ENCODE assay signal across 19 mouse cellular contexts in the genomic region with DNA sequence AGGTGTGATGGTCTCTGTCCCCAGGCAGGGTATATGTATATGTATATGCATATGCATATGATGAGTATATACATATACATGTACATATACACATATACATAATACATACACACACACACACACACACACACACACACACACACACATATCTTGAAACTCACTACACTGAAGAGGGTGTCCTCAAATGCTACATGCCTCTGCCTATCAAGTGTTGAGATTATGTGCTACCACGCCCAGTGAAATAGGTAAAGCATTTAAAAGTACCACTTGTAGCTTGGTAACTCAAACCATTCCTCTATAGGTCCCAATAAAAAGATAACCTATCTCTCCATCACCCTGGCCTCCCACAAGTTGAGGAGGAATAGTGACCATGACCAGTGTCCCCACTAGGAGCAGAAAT.
DNase-seq lines count a peak whose midpoint lies in the region; ATAC-seq and TF ChIP-seq lines count a peak whose summit lies in the region.
"Had no signal": no experiment of that assay in that cellular context is flagged by ENCODE, and none has a peak within 500 bp of the region (broad histone marks: within the 10 kb centered on the region; RNA-seq: fewer than 3 reads in every experiment).

No protein-coding gene starts in this region.

- 87% methylated on average over 1 of the region's 1 CpGs for WGBS in heart, embryonic 10.5 days
- 84% methylated on average over 1 of the region's 1 CpGs for WGBS in stomach, embryonic 14.5 days
- 82% methylated on average over 1 of the region's 1 CpGs for WGBS in stomach, postnatal 0 days
- WGBS in liver, embryonic 14.5 days (ENCODE audit: insufficient replicate concordance): 70% methylated on average over 1 of the region's 1 CpGs

- H3K36me3 ChIP-seq in heart, embryonic 10.5 days: no peaks in the 10 kb centered on the region
- no peaks in the 10 kb centered on the region for H3K36me3 ChIP-seq in stomach, embryonic 14.5 days (ENCODE audit: control insufficient read depth, insufficient read depth, low read length)
- H3K36me3 ChIP-seq in stomach, postnatal 0 days (ENCODE audit: control insufficient read depth, insufficient read depth, low read length): no peaks in the 10 kb centered on the region
- H3K36me3 ChIP-seq in liver, embryonic 14.5 days (replicated peaks; ENCODE audit: control insufficient read depth, insufficient read depth, low read depth): no peaks in the 10 kb centered on the region
- H3K36me3 ChIP-seq: embryonic facial prominence, embryonic 10.5 days; forebrain, embryonic 15.5 days; heart, embryonic 15.5 days; hindbrain, embryonic 10.5 days had no signal

- H3K4me2 ChIP-seq in stomach, embryonic 14.5 days (replicated peaks; ENCODE audit: low read depth, low read length): no peak overlapping the region
- H3K4me2 ChIP-seq in stomach, postnatal 0 days (replicated peaks; ENCODE audit: low read depth): no peak overlapping the region
- peak overlapping the region; percentile 53 for H3K4me2 ChIP-seq in liver, embryonic 14.5 days (ENCODE audit: low read depth)
- H3K4me2 ChIP-seq: forebrain, embryonic 15.5 days; heart, embryonic 15.5 days had no signal

- intact Hi-C loops in heart, postnatal 14 days (cut with DNase I): no loop called here

- no peaks in the 10 kb centered on the region for H3K27me3 ChIP-seq in heart, embryonic 10.5 days (ENCODE audit: insufficient read depth, poor library complexity, severe bottlenecking)
- H3K27me3 ChIP-seq in stomach, embryonic 14.5 days (ENCODE audit: control insufficient read depth, insufficient read depth, low read length): no peaks in the 10 kb centered on the region
- no peaks in the 10 kb centered on the region for H3K27me3 ChIP-seq in stomach, postnatal 0 days (ENCODE audit: control insufficient read depth, insufficient read depth, low read length)
- H3K27me3 ChIP-seq in liver, embryonic 14.5 days (ENCODE audit: control insufficient read depth, insufficient read depth, low read length): no peaks in the 10 kb centered on the region
- H3K27me3 ChIP-seq: forebrain, embryonic 15.5 days; heart, embryonic 15.5 days had no signal

- no peak for TF ChIP-seq EP300 in stomach, postnatal 0 days (optimal IDR thresholded peaks at IDR 0.05)
- TF ChIP-seq EP300 in liver, embryonic 14.5 days (IDR thresholded peaks at IDR 0.05; ENCODE audit: low read depth): no peak

- peak overlapping the region; percentile 47; the same call in 1 of the 2 replicates for H3K27ac ChIP-seq in heart, embryonic 10.5 days
- no peak overlapping the region for H3K27ac ChIP-seq in stomach, embryonic 14.5 days (ENCODE audit: low read length)
- no peak overlapping the region for H3K27ac ChIP-seq in stomach, postnatal 0 days (replicated peaks)
- peak overlapping the region; percentile 88 for H3K27ac ChIP-seq in liver, embryonic 14.5 days
- H3K27ac ChIP-seq: embryonic facial prominence, embryonic 10.5 days; forebrain, embryonic 15.5 days; heart, embryonic 15.5 days; hindbrain, embryonic 10.5 days had no signal

- no peaks in the 10 kb centered on the region for H3K9me3 ChIP-seq in heart, embryonic 10.5 days
- H3K9me3 ChIP-seq in stomach, embryonic 14.5 days (ENCODE audit: control insufficient read depth, low read depth, low read length): no peaks in the 10 kb centered on the region
- H3K9me3 ChIP-seq in stomach, postnatal 0 days (ENCODE audit: control insufficient read depth, low read length): no peaks in the 10 kb centered on the region
- no peaks in the 10 kb centered on the region for H3K9me3 ChIP-seq in liver, embryonic 14.5 days (ENCODE audit: control insufficient read depth, low read length)
- H3K9me3 ChIP-seq: embryonic facial prominence, embryonic 10.5 days; forebrain, embryonic 15.5 days; heart, embryonic 15.5 days; hindbrain, embryonic 10.5 days had no signal

- no peak overlapping the region for H3K4me3 ChIP-seq in heart, embryonic 10.5 days
- no peak overlapping the region for H3K4me3 ChIP-seq in stomach, embryonic 14.5 days (ENCODE audit: low read depth, low read length)
- no peak overlapping the region for H3K4me3 ChIP-seq in stomach, postnatal 0 days (ENCODE audit: low read depth, low read length)
- H3K4me3 ChIP-seq in liver, embryonic 14.5 days (ENCODE audit: insufficient read depth in 1 of 2, low read depth in 2 of 2, low read length in 2 of 2): no peak overlapping the region
- H3K4me3 ChIP-seq: embryonic facial prominence, embryonic 10.5 days; forebrain, embryonic 15.5 days; heart, embryonic 15.5 days; hindbrain, embryonic 10.5 days had no signal

- DNase-seq in heart, embryonic 10.5 days (ENCODE audit: low spot score): no peak
- DNase-seq in heart, postnatal 14 days: no peak
- no peak for DNase-seq in stomach, postnatal 0 days (ENCODE audit: low spot score)
- peak in 1 of 3 experiments; percentile 50 for DNase-seq in liver, embryonic 14.5 days (ENCODE audit: low read depth in 3 of 3, low spot score in 3 of 3)
- no peak for DNase-seq in spleen, adult 18-20 months
- DNase-seq in frontal cortex, postnatal 10 days (ENCODE audit: low spot score in 2 of 2): no peak
- no peak for DNase-seq in natural killer cell, adult 2 months (ENCODE audit: low spot score in 2 of 2)
- DNase-seq: adrenal gland, postnatal 14 days; cerebellum, adult 2 months; cerebellum, postnatal 10 days; gastrocnemius, postnatal 14 days had no signal

- no peak overlapping the region for H3K9ac ChIP-seq in stomach, embryonic 14.5 days (replicated peaks; ENCODE audit: low read depth, low read length)
- H3K9ac ChIP-seq in stomach, postnatal 0 days (ENCODE audit: low read length): no peak overlapping the region
- H3K9ac ChIP-seq in liver, embryonic 14.5 days (replicated peaks): peak overlapping the region; percentile 18; the same call in 1 of the 2 replicates
- H3K9ac ChIP-seq: forebrain, embryonic 15.5 days; heart, embryonic 15.5 days had no signal

- ATAC-seq in stomach, embryonic 14.5 days (ENCODE audit: insufficient number of reproducible peaks, insufficient read depth, low FRiP score, low read depth): 0 out of 2 replicates have a peak, but pooled peaks have one; percentile 14
- no peak for ATAC-seq in stomach, postnatal 0 days (ENCODE audit: low FRiP score, low TSS enrichment)
- peak; percentile 65 for ATAC-seq in liver, embryonic 14.5 days (ENCODE audit: insufficient read depth)
- ATAC-seq: activated CD4-positive, CD25-positive, alpha-beta regulatory T cell, adult 4 months; forebrain, embryonic 15.5 days; hindbrain, embryonic 16.5 days; inflammation-experienced regulatory T-cells, adult 6 months had no signal

- TF ChIP-seq CTCF in stomach, postnatal 0 days (IDR thresholded peaks at IDR 0.05; ENCODE audit: low read depth): no peak
- no peak for TF ChIP-seq CTCF in liver, embryonic 14.5 days (IDR thresholded peaks at IDR 0.05; ENCODE audit: low read depth)

- no peaks in the 10 kb centered on the region for H3K4me1 ChIP-seq in heart, embryonic 10.5 days
- H3K4me1 ChIP-seq in stomach, embryonic 14.5 days (ENCODE audit: control insufficient read depth, insufficient read depth, low read length): no peaks in the 10 kb centered on the region
- H3K4me1 ChIP-seq in stomach, postnatal 0 days (replicated peaks; ENCODE audit: control insufficient read depth, insufficient read depth): no peaks in the 10 kb centered on the region
- peaks cover 61 to 62% of the 10 kb centered on the region in 2 experiments for H3K4me1 ChIP-seq in liver, embryonic 14.5 days (replicated peaks; ENCODE audit: control insufficient read depth in 2 of 2, insufficient read depth in 2 of 2, low read length in 1 of 2)
- H3K4me1 ChIP-seq: embryonic facial prominence, embryonic 10.5 days; forebrain, embryonic 15.5 days; hindbrain, embryonic 10.5 days had no signal

Comparison
In these comparisons a context has a peak if more than half of its experiments do, and no peak if none do; other contexts are left out.
1. H3K27ac ChIP-seq: peak in heart, embryonic 10.5 days (single experiment) and liver, embryonic 14.5 days (single experiment); none in stomach, embryonic 14.5 days (single experiment) and stomach, postnatal 0 days (single experiment).